Mouse (Mus musculus) liver, embryonic 14.5 days (tissue): Measurements from ENCODE around the gene Nrxn1. TPM values are rescaled to one million over a fixed set of nuclear protein-coding genes. Genes with fewer than 3 reads are reported as not detected.

Source experiments
- ATAC-seq: fragments of 200-750 bp; cut with Nextera tagmentation; 2 replicates; pipeline ENCODE4 v1.8.0; 2017; ENCODE audit warnings: moderate number of reproducible peaks, mild to moderate bottlenecking, moderate library complexity; ENCODE audit not compliant: insufficient read depth
- DNase-seq, 3 experiments: peaks; one replicate each; pipeline ENCODE4 v3.0.0-alpha.2; 2012 to 2013; ENCODE audit warnings: low read depth in 3 of 3, low spot score in 3 of 3
- H3K27ac ChIP-seq: fragments of 300-500 bp; sonication (generic); 2 replicates; pipeline ENCODE4 v1.5.1; 2014; ENCODE audit warnings: moderate library complexity, mild to moderate bottlenecking, control low read depth, inconsistent platforms
- H3K27me3 ChIP-seq: fragments of 300-500 bp; sonication (generic); 2 replicates; pipeline ENCODE4 v1.6.1; 2014; ENCODE audit warnings: mild to moderate bottlenecking, low read length, moderate library complexity; ENCODE audit not compliant: control insufficient read depth, insufficient read depth
- H3K36me3 ChIP-seq: fragments of 300-500 bp; sonication (generic); replicated peaks from 2 replicates; pipeline ENCODE4 v1.6.1; 2014; ENCODE audit warnings: low read depth; ENCODE audit not compliant: control insufficient read depth, insufficient read depth
- H3K4me1 ChIP-seq, 2 experiments: fragments of 200-500 bp in 1 of 2; fragments of 300-500 bp in 1 of 2; sonication (generic) in 1 of 2; replicated peaks; 2 replicates each; pipeline ENCODE4 v1.6.1; 2012 to 2014; ENCODE audit warnings: antibody characterized with exemption in 1 of 2, inconsistent platforms in 1 of 2, low read length in 1 of 2; ENCODE audit not compliant: control insufficient read depth in 2 of 2, insufficient read depth in 2 of 2
- H3K4me2 ChIP-seq: fragments of 300-500 bp; sonication (generic); 2 replicates; pipeline ENCODE4 v1.6.1; 2014; ENCODE audit warnings: low read depth, mild to moderate bottlenecking, control low read depth, moderate library complexity
- H3K4me3 ChIP-seq, 2 experiments: fragments of 200-500 bp in 1 of 2; fragments of 300-500 bp in 1 of 2; sonication (generic) in 1 of 2; 2 replicates each; pipeline ENCODE4 v1.5.1; 2012 to 2014; ENCODE audit warnings: low read depth in 2 of 2, low read length in 2 of 2, mild to moderate bottlenecking in 2 of 2, control low read depth in 1 of 2, inconsistent platforms in 1 of 2, moderate library complexity in 1 of 2; ENCODE audit not compliant: insufficient read depth in 1 of 2
- H3K9ac ChIP-seq: fragments of 300-500 bp; sonication (generic); replicated peaks from 2 replicates; pipeline ENCODE4 v1.6.1; 2014; ENCODE audit warnings: mild to moderate bottlenecking, control low read depth, moderate library complexity
- H3K9me3 ChIP-seq: fragments of 300-500 bp; sonication (generic); 2 replicates; pipeline ENCODE4 v1.6.1; 2016; ENCODE audit warnings: low read length, mixed read lengths; ENCODE audit not compliant: control insufficient read depth
- CTCF ChIP-seq: IDR thresholded peaks from 2 replicates; pipeline ENCODE4 v1.5.1; 2016; ENCODE audit warnings: antibody characterized with exemption, low read depth, control low read depth
- EP300 ChIP-seq: IDR thresholded peaks from 2 replicates; pipeline ENCODE4 v1.6.1; 2016; ENCODE audit warnings: antibody characterized with exemption, low read depth
- WGBS: fragments of 180-500 bp; shearing (Covaris S2); extraction: QIAGEN DNeasy Blood & Tissue Kit; methylation state at CpG from one replicate; pipeline ENCODE4 v1.1.7; 2014; ENCODE audit not compliant: insufficient replicate concordance; 5-methylcytosine and 5-hydroxymethylcytosine counted together
- polyA plus RNA-seq, 2 experiments: library from polyadenylated mRNA; depleted of rRNA in 1 of 2; stranded (reverse) in 1 of 2; unstranded in 1 of 2; fragments of >200 nt; fragmentation: Nextera tagmentation in 1 of 2; extraction: Ambion mirVana in 1 of 2; gene quantifications; 2 replicates each; pipeline versions ENCODE4 v1.2.1 to v1.2.3; 2012 to 2014

Gene Nrxn1
- polyA plus RNA-seq, 2 experiments = 0.03 to 0.14 TPM

DNA sequence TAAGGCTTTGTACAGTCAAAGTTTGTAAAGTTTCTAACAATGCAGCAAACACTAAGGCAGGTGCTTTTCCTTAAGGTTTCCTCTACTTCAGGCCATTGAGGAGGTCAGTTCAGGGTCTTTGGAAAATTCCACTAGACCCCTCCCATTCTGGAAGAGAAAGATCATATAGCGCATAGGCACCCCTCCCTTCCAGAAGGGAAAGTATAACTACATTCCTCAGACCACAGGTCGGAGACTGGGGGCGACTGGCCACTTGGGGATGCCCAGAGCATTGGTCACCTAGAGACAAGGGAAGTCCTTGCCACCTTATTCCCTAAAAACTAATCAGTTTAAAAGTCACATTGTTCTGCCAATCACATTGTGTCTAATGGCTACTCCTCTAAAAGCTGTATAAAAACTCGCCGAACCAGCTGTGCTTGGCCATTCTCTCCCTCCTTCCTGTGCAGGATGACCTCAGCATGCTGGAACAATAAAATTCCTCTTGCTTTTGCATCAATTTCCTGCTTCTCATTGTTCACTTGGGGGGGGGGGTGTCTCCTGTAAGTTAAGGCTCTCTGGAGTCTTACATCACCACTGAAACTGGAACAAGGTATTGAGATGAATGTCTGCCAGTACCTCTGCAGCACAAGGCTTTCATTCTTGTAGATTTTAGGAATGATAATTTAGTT lies 305.6 kb downstream of the Nrxn1 start:
- Histone ChIP-seq H3K36me3 (no peaks in the 10 kb centered on the region), H3K4me3 (no peak overlapping the region), H3K4me1 (no peaks in the 10 kb centered on the region), H3K9ac (no peak overlapping the region), H3K9me3 (no peaks in the 10 kb centered on the region), H3K4me2 (no peak overlapping the region), H3K27me3 (no peaks in the 10 kb centered on the region), H3K27ac (no peak overlapping the region)
- 39% methylated on average over 5 of the region's 5 CpGs for WGBS
- DNase-seq (no peak), ATAC-seq (no peak)
- TF ChIP-seq EP300 = no peak
- no peak for TF ChIP-seq CTCF

GRCm38 (mm10) chr17:90780481-90780880 lies 312.4 kb downstream of the Nrxn1 start:
- no peaks in the 10 kb centered on the region for H3K4me1 ChIP-seq
- H3K27ac ChIP-seq = no peak overlapping the region
- H3K9me3 ChIP-seq = no peaks in the 10 kb centered on the region
- H3K9ac ChIP-seq = no peak overlapping the region
- ATAC-seq (no peak), DNase-seq (no peak)
- WGBS = 70% methylated on average over 1 of the region's 1 CpGs
- H3K4me2 ChIP-seq = no peak overlapping the region
- no peaks in the 10 kb centered on the region for H3K36me3 ChIP-seq
- TF ChIP-seq CTCF = no peak
- no peak for TF ChIP-seq EP300
- H3K4me3 ChIP-seq = no peak overlapping the region
- no peaks in the 10 kb centered on the region for H3K27me3 ChIP-seq

GRCm38 (mm10) chr17:90775397-90775796 lies 317.5 kb downstream of the Nrxn1 start:
- Histone ChIP-seq H3K9me3 (no peaks in the 10 kb centered on the region), H3K4me1 (no peaks in the 10 kb centered on the region), H3K9ac (no peak overlapping the region), H3K36me3 (no peaks in the 10 kb centered on the region), H3K4me3 (no peak overlapping the region), H3K27me3 (no peaks in the 10 kb centered on the region), H3K4me2 (no peak overlapping the region), H3K27ac (no peak overlapping the region)
- TF ChIP-seq CTCF = no peak
- TF ChIP-seq EP300 = no peak
- DNase-seq (no peak), ATAC-seq (no peak)
- 69% methylated on average over 3 of the region's 3 CpGs for WGBS

DNA sequence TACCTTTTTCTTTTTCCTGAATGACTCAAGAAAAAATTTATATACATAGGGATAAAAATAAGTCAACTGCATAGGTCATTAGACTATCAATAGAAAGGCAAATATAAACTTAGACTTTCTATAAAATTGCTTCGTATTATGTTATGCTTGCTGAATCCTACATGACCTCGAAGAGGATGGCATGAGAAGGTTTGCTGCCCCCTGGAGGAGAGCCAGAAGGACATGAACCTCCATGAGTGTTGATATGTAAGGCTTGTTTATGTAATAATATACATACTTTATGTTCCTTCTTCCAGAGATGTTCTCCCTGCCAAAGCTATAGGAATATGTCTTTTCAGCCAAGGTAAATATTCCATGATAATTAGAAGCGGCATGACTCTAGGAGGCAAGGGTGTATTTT lies 319.6 kb downstream of the Nrxn1 start:
- H3K9ac ChIP-seq = no peak overlapping the region

GRCm38 (mm10) chr17:90768216-90768615 lies 324.7 kb downstream of the Nrxn1 start:
- H3K9ac ChIP-seq = no peak overlapping the region
- ATAC-seq (no peak), DNase-seq (no peak)
- no peaks in the 10 kb centered on the region for H3K4me1 ChIP-seq
- no peak overlapping the region for H3K4me2 ChIP-seq
- H3K27me3 ChIP-seq = no peaks in the 10 kb centered on the region
- WGBS = 22% methylated on average over 1 of the region's 1 CpGs
- no peak overlapping the region for H3K4me3 ChIP-seq
- H3K9me3 ChIP-seq = no peaks in the 10 kb centered on the region
- H3K36me3 ChIP-seq = no peaks in the 10 kb centered on the region
- no peak overlapping the region for H3K27ac ChIP-seq
- TF ChIP-seq EP300 (no peak), CTCF (no peak)

More for the DNA sequence above, 319.6 kb downstream of the Nrxn1 start:
- DNase-seq = no peak
- H3K4me1 ChIP-seq = no peaks in the 10 kb centered on the region
- WGBS = 63% methylated on average over 3 of the region's 3 CpGs
- no peak overlapping the region for H3K4me3 ChIP-seq
- no peaks in the 10 kb centered on the region for H3K36me3 ChIP-seq
- H3K27ac ChIP-seq = no peak overlapping the region
- no peak for TF ChIP-seq CTCF
- TF ChIP-seq EP300 = no peak
- no peak overlapping the region for H3K4me2 ChIP-seq
- H3K9me3 ChIP-seq = no peaks in the 10 kb centered on the region
- no peak for ATAC-seq
- H3K27me3 ChIP-seq = no peaks in the 10 kb centered on the region
